Mouse (Mus musculus) left cerebral cortex, adult 9 months (tissue): ENCODE data around the gene Arf3.
"Not testable (repeated sequence)": the region's sequence is repeated elsewhere in the genome, so short reads cannot be mapped to it uniquely, and the experiment has no call there.

ENCODE experiments used
- DNase-seq, 2 experiments: peaks; one replicate each; pipeline ENCODE4 v3.0.0; 2022; ENCODE audit warnings: low spot score in 2 of 2

Gene Arf3

DNA sequence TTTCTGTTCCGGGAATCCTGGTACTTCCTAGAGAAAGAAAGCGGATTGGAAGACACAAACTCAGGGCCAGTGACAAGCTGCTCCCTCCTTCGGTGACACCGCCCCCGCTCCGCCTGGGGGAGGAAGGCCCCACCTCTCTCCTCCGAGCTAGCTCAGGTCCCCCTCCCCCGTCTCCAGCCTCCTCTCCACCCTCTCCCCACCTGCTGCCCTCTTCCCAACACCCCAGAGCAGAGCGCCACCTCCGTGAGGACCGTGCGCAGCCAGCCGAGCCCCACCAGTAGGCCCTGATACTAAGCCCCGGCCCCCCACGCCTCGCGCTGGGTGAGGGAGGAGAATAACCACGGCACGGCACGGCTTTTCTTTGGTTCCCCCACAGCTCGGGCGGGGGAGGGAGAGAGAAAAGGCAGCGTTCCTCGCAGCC, 803 bp downstream of the Arf3 start:
- DNase-seq: peak; percentile 64 to 74

DNA sequence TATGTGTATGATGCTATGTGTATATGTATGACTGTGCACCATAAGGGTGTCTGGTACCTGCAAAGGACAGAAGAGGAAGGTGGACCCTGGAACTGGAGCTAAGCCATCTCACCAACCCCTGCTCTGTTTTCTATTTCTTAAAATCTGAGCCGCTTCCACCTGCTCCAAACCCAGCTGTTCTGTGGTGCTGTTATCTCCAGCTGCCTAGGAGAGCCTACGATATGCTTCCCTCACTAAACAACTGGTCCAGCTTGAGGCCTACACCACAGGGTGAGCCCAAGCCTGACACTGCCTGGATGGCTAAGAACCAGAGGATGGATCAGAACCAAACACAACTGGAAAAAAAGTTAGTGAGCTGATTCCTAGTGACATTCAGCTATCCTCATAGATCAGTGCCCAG, 8.9 kb downstream of the Arf3 start:
- no peak for DNase-seq

DNA sequence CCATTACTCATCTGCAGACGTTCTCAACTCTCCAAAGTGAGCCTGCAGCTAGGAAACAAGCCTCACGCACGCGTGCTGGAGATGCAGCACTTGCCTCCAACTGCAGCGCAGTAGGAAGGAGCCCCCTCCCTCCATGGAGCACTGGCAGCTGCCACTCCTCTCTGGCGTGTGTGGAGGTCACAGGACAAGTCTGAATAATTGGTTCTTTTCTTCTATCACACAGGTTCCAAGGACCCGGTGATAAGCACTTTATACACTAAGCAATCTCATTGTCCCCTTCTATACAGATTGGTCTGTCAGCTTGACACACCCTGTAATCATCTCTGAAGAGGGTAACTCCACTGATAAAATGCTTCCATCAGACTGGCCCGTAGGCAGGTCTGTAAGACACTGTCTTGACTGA, 10.0 kb downstream of the Arf3 start:
- no peak for DNase-seq

DNA sequence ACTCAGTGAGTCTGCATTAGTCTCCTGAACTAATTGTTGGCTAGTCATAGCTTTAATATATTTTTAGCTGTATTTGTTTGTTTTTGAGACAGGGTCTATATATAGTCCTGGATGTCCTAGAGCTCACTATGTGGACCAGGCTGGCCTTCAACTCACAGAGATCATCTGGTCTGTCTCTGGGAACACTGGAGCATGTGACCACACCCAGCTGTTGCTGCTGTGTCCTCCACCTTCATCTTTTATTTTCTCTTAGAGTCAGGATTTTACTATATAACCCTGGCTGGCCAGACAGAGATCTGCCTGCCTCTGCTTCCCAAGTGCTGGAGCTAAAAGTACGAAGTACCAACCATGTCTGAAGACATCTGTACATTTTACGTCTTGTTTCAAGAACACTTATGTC, 13.9 kb downstream of the Arf3 start:
- no peak for DNase-seq

DNA sequence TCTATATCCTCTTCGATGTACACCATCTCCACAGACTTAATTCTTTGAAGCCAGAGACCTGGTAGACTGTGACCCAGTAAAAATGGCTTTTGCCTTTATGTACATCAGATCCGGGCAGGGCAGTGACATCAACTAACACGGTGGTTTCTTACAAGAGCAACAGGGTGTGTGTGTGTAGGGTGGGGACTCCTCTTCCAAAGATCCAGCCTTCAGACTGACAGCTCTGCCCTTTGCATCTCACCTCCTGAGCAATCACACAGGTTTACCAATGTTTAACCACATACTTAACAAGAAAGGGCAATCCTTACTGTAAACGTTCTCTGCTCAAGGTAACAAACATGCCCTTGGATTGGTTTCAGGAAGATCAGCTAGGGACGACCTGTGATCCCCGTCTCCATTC, 15.7 kb downstream of the Arf3 start:
- DNase-seq: no peak

DNA sequence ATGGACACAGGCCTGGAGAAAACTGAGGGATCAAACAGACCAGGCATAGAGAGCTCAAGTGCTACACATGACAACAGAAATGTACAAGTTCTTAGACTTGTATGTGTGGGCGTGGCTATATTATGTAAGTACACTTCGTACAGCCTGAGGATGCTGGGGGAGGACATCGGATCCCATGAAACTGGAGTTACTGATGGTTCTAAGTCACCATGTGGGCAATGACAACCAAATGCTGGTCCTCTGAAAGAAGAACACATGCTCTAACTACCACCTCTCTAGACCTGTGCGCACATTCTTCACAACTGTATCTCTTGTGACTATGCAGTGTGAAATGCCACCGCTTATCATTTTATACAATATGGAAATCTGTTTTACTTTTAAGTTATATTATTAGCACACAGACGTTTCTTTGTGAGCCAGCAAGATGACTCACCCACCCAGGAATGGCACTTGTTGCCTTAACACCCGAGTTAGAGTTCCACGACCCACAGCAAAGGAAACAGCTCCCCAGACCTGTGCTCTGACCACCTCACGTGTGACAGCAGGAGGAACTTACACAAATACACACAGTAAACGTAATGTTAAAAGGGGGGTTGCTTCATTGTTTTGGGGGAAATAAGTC, 16.6 kb downstream of the Arf3 start:
- DNase-seq: peak in 1 of 2 experiments; percentile 53

DNA sequence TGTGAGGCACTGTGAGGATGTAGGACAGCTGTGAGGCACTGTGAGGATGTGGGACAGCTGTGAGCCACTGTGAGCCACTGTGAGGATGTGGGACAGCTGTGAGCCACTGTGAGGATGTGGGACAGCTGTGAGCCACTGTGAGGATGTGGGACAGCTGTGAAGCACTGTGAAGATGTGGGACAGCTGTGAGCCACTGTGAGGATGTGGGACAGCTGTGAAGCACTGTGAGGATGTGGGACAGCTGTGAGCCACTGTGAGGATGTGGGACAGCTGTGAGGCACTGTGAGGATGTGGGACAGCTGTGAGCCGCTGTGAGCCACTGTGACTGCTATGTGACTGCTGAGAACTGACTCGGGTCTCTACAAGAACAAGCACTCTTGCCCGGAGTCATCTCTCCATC, 19.2 kb downstream of the Arf3 start:
- not testable (repeated sequence) for DNase-seq

DNA sequence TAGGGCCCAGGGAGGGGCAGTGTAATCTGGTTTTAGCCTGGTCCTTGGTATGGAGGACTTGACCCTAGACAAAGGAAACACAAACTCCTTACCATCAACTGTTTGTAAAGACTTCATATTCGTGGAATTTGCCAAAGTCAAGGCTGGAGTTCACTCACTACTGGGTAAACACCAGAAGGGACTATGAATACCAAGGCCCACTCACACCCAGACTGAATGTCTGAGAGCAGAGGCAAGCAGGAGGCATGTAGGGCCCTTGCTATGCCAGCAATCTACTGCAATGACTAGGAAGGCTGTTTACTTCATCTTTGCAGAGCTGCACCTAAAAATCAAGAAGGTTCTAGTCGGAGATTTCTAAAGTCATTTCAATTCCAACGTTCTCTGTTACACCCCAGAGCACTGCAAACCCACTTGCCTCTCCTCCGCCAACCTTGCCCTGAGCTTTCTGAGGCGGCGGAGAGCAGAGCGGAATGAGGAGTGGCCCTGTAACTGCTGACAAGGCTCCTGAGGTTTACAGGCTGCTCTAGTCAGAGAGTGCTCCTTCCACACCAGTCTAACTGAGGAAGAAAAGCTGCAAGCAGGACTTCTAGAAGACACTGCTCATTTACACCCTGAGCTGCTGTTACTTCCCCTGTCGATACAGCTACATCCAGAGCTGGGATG, 20.1 kb downstream of the Arf3 start:
- no peak for DNase-seq

DNA sequence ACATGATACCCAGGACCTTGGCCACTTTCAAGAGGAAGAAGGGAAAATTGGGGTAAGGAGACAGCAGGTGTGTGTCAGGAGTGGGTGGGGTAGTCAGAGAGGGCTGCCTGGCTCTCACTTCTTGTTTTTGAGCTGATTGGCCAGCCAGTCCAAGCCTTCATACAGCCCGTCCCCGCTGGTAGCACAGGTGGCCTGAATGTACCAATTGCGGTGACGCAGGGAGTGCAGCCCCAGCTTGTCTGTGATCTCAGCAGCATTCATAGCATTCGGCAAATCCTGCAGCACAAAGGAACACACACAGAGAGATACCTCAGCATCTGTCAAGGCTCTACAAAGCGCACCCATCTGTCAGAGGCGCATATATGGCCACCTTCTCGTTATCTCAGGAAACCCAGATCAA, 22.8 kb downstream of the Arf3 start:
- peak in 1 of 2 experiments; percentile 21 for DNase-seq

DNA sequence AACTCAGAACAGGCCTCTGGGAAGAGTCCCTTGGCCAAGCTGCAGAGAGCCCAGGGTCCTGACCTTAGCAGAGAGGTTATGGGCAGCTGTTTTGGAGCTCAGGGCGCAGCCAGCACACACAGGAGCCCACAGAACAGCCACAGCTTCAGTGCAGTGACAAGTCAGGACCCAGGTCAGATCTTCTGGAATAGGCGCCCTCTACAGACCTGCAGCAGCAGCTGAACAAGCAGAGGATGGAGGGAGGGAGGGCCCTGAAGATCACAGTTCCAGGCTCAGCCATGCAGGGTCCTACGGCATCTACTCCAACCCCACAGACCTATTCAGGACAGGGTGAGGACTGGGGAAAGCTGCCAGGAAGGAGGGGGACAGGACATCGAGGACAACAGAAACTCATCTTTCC, 24.2 kb downstream of the Arf3 start:
- DNase-seq: no peak

DNA sequence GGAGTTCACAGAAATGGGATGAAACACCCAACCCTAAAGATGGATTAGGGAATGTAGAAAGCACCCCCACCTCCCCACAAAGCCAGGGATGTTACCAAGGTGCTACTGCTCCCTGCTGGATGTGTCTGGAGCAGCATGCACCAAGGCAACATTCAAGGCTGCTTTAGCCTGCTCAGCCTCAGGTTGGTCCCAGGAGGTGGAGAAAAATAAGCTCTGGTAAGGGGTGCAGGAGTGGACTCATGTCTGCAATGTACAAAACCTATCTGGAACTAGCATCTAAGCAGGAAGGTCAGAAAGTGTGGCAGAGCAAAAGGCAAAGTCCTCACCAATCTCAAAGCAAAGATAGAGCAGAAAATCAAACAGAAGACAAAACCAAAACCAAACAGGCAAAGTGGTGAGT, 25.1 kb downstream of the Arf3 start:
- no peak for DNase-seq

DNA sequence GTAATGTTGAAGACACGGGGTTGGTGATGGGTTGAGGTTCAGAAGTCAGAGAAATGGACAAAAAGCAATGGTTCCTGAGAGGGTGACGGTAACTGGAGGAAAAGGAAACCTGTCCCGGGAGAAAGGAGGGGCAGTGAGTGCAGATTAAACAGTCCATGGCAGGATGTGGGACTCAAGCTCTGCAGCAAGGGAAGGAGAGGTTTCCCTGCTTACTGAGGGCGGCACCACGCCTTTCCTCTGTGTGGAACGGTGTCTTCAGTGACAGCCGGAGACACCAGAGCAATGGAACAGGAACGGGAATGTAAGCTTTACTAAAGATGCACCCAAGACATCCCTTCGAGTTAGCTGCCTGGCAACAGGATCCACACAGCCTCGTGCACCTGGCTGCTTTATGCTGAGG, 26.5 kb downstream of the Arf3 start:
- DNase-seq: no peak

DNA sequence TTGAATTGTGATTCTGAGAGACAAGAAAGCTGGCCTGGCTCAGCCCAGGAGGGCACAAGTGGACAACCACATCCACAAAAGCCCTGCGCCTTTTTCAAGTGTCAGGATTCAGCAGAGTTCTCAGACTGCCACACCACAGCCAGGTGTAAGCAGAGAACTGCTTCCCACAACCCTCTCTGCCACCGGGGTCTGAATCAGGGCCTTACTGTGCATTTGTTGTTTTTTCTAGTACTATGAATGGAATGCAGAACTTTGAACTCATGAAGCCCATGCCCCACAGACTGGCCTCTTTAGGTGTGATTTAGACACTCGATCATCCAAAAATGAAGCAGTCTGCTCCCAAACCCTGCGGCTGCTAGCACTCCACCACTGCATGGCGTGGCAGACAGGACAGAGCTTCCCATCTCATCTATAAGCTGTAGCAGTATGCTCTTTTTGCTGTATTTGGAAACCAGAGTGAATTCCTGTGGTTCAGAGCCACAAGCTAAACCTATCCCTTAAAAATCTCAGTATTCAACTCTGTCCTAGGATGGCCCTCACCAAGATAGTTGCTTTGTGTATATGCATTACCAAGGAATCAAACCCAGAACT, 28.9 kb downstream of the Arf3 start:
- no peak for DNase-seq

DNA sequence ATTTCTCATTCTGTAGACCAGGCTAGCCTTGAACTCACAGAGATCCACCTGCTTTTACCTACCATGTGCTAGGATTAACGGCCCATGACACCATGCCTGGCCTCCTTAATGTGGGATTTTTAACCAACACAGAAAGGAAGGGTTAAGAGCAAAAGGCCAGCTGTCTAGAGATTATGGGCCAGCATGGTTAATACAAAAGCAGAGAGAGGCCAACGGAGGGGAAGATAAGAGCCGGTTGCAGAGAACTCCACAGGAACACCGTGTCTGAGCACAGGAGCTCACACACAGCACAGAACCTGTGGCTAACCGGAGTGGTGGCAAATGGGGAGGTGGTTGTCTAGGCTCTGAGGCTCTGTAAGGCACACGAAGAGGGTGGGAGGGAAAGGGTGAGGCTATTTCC, 29.6 kb downstream of the Arf3 start:
- DNase-seq: no peak

DNA sequence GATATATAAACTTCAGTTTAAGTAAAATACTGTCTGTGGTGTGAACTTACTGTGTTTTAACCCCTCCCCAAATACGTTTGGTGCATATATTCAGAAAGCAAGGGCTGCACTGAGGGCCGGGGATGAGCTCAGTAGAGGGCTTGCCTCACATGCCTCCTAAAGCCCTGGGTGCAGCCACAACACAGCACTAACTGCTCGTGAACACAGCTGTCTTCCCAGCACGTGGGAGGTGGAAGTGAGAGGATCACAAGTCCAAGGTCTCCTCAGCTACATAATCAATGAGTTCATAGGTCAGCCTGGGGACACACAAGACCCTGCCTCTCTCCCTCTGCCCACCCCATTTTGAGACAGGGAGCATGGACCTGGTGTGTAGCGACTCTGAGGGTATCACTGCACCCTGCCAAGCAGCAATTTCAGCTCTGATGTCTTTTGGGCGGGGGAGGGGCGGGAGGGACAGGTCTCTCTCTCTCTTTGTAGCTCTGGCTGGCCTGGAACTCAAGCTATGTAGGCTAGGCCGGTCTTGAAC, 30.9 kb downstream of the Arf3 start:
- no peak for DNase-seq

DNA sequence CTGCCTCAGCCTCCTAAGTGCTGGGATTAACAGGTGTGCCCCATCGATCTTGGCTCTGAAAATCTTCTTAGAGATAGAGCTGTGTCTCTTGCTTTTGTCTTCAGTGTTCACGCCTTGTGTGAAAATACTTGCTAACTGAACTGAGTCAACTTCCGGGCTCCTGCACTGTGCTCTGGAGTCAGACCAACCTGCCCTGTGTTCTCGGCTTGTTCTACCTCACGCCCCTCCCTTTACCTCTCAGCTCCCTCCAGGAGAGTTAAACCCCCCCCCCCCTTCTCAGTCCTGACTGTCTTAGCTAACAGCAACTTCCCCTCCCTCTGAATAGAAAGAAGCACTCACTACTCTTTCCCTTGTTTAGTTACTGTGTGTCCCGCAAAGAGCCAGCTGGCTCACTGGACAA, 32.2 kb downstream of the Arf3 start:
- no peak for DNase-seq

DNA sequence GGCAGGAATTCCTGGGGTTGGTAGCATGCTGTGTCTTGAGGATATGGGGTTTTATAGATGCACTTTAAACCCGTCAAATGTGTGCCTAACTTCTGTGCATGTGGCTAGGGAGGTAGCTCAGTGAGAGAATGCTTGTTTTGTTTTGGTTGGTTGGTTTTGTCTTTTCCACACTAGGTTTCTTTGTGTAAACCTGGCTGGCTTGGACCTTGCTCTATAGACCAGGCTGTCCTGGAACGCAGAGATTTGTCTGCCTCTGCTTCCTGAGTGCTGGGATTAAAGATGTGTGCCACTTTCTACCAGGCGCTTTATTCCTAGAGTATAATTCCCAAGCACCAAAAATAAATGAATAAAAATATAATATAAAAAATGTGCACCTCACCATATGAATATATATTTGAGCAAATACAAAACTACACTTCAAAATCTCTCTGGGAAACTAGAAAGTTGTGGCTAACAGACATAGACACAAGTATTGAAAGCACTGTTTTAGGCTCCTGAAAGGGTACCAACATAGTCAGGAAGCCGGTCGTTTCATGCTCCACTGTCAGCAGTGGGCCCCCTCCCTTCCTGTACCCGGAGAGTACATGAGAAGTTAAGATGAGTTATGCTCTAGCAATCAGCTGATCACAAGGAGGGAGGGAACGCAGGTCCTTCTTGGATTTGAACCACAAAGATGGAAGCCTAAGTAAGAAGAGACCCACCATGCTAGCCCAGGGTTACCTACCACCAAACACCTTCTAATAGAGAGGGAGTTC, 33.0 kb downstream of the Arf3 start:
- DNase-seq: no peak

DNA sequence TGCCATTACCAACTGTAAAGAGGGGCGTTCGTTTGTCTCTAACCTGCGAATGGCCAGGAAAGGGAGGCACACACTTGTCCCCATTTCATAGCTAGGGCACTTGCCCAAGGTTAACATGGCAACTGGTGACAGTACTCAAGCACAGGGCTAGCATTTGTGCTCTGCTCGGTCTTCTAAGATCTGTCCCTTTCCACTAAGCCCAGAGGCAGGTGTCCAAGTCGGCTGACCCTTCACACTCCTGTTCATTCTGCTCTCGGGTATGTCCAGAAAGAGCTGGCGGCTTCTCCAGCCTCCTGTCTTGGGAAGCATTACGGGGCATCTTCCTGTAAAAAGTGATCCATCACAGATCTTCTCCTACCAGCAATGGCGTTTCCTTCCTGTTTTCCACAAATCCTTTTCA, 34.6 kb downstream of the Arf3 start:
- no peak for DNase-seq

DNA sequence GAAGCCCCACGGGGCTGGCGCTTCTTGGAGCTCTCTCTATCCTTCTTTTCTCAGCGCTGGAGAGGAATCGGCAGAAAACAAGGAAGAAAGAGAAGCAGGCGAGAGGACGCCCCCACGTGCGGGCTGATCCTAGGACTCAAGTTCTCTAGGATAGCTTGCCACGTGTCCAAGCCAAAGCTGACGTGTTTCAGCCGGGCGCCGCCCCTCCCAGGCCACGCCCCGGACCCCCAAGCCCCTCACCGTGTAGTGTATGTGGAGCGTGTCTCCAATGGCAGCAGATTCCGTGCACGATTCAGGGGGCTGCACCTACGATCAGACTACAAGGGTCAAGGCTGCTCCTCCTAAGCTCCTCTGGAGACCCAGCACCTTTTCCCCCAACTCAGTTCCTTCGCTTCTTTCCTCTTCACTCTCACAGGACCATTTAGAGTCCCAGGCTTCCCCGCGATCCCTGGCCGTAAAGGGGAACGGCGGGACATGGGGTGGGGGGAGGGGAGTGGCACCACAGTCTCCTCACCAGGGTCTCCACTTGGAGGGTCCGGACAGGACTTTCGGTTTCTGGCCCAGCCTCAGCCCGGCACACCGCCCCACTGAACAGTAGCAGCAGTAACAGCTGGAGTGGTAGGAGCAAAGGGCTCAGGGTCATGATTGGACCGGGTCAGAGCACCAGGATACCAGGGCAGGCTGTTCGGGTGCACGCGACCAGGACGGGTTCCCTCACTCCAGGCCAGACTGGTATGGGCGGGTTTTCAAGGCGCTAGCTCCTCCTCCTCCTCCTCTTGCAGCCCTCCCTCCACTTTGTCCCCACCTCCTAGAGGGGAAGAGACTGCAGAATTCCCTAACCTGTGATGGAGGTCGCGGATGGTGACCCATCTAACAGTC, 35.3 kb downstream of the Arf3 start, which contains the start of gene Fkbp11:
Fkbp11 (minus strand) TSS at position 756 of the 879 bp plus-strand sequence.
- DNase-seq: peak in 1 of 2 experiments; percentile 24

DNA sequence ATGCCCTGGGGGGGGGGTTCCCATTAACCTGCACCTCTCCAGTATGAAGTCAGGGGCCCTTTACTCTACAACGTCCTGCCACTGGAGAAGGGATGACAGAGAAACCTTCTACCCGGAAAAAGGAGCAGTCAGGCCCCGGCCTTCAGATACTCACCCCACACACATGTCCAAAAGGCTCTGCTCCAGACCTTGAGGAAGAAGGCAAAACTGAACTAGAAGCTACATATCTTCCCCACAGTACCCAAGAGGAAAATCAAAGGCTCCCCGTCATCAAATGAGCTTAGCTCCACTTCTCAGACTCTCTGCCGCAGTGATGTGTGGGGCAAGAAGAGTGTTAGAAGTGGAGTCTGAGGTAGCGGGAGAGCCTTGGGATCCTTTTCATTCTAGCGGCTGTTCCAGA, 36.3 kb downstream of the Arf3 start:
- no peak for DNase-seq

DNA sequence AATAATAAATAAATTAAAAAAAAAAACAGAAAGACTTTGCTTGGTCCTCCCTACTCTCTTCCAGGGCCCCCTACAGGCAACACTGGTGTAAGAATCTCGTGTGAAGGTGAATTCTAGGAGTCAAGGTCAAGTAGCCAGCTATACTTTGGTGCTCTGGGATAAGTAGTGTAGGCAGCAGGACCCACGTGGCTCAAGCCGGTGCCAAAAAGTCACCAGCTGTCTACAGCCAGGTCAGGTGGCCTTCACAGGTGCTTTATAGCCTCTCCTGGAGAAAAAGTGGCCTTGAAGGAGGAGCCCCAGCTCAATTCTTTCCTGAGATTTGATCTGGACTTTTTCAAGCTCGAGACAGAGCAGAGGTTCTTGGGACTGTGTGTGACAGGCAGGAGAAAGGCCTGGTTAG, 36.9 kb downstream of the Arf3 start:
- no peak for DNase-seq
